Mouse (Mus musculus): ENCODE measurements at regions not wholly inside any gene's neighbourhood (a gene's known extent, or its start where the extent isn't known, plus 50 kb on each side); places are given as distances from the start of the nearest gene placed in this dataset.

GRCm38 (mm10) chr13:115257345-115257744 lies 155.6 kb upstream of the Itga1 start:
- DNase-seq (ENCODE audit: low spot score), result no peak

GRCm38 (mm10) chr13:115252541-115252940 lies 150.8 kb upstream of the Itga1 start:
- DNase-seq (ENCODE audit: low spot score), result no peak

- DNase-seq (ENCODE audit: low spot score), result no peak
Observed at GRCm38 (mm10) chr13:115231981-115232380, 130.2 kb upstream of the Itga1 start.

- peak; percentile 92 for DNase-seq (ENCODE audit: low spot score)
Observed at GRCm38 (mm10) chr13:115230494-115230893, 128.7 kb upstream of the Itga1 start.

- DNase-seq (ENCODE audit: low spot score), result peak; percentile 67
Observed at GRCm38 (mm10) chr13:115226824-115227223, 125.1 kb upstream of the Itga1 start.

- no peak for DNase-seq (ENCODE audit: low spot score)
Observed at GRCm38 (mm10) chr13:115219701-115220100, 117.9 kb upstream of the Itga1 start.

GRCm38 (mm10) chr13:115211285-115211684 lies 109.5 kb upstream of the Itga1 start:
- DNase-seq (ENCODE audit: low spot score), result no peak

GRCm38 (mm10) chr13:115210643-115211208 lies 109.0 kb upstream of the Itga1 start:
- DNase-seq (ENCODE audit: low spot score), result no peak

- DNase-seq (ENCODE audit: low spot score), result no peak
Observed at GRCm38 (mm10) chr13:115209402-115210192, 107.8 kb upstream of the Itga1 start.

- DNase-seq (ENCODE audit: low spot score), result no peak
Observed at GRCm38 (mm10) chr13:115206723-115207122, 105.0 kb upstream of the Itga1 start.

- DNase-seq (ENCODE audit: low spot score), result no peak
Observed at GRCm38 (mm10) chr13:115199166-115199565, 97.4 kb upstream of the Itga1 start.

GRCm38 (mm10) chr13:115188066-115188465 lies 86.3 kb upstream of the Itga1 start:
- DNase-seq (ENCODE audit: low spot score), result no peak

- no peak for DNase-seq (ENCODE audit: low spot score)
Observed at GRCm38 (mm10) chr13:115187356-115187755, 85.6 kb upstream of the Itga1 start.

GRCm38 (mm10) chr13:115182211-115182870 lies 80.6 kb upstream of the Itga1 start:
- no peak for DNase-seq (ENCODE audit: low spot score)

GRCm38 (mm10) chr13:115178175-115178917 lies 76.6 kb upstream of the Itga1 start:
- no peak for DNase-seq (ENCODE audit: low spot score)

- DNase-seq (ENCODE audit: low spot score), result no peak
Observed at GRCm38 (mm10) chr13:115171347-115172062, 69.7 kb upstream of the Itga1 start.

- no peak for DNase-seq (ENCODE audit: low spot score)
Observed at GRCm38 (mm10) chr13:115165981-115166380, 64.2 kb upstream of the Itga1 start.

GRCm38 (mm10) chr13:115162689-115163413 lies 61.1 kb upstream of the Itga1 start:
- DNase-seq (ENCODE audit: low spot score), result no peak

- DNase-seq (ENCODE audit: low spot score), result no peak
Observed at GRCm38 (mm10) chr13:115159386-115159785, 57.6 kb upstream of the Itga1 start.
